Comparison of ENCODE assay signal across 7 mouse cellular contexts in genomic region chrX:158042255-158043056, GRCm38 (mm10). TPM values are rescaled to one million over a fixed set of nuclear protein-coding genes. Genes with fewer than 3 reads are reported as not detected.
DNase-seq lines count a peak whose midpoint lies in the region; ATAC-seq and TF ChIP-seq lines count a peak whose summit lies in the region.

No protein-coding gene starts in this region.

- peaks cover 34% of the 10 kb centered on the region for H3K27me3 ChIP-seq in megakaryocyte, embryonic 14.5 days (replicated peaks)
- H3K27me3 ChIP-seq in cerebellum, adult 2 months (ENCODE audit: control insufficient read depth, insufficient read depth, low read length): no peaks in the 10 kb centered on the region
- H3K27me3 ChIP-seq in forebrain, embryonic 12.5 days: no peaks in the 10 kb centered on the region
- H3K27me3 ChIP-seq in kidney, embryonic 15.5 days: peaks cover 21% of the 10 kb centered on the region
- H3K27me3 ChIP-seq in midbrain, embryonic 12.5 days: no peaks in the 10 kb centered on the region

- 11% methylated on average over 45 of the region's 62 CpGs for WGBS in cerebellum, adult 2 months
- WGBS in forebrain, embryonic 12.5 days: 22% methylated on average over 41 of the region's 62 CpGs
- 23% methylated on average over 62 of the region's 62 CpGs for WGBS in kidney, embryonic 15.5 days
- 21% methylated on average over 57 of the region's 62 CpGs for WGBS in midbrain, embryonic 12.5 days

- peak overlapping the region; percentile 97 for H3K27ac ChIP-seq in cerebellum, adult 2 months (ENCODE audit: insufficient read depth, low read length)
- H3K27ac ChIP-seq in forebrain, embryonic 12.5 days: peak overlapping the region; percentile 36; the same call in 1 of the 2 replicates
- H3K27ac ChIP-seq in kidney, embryonic 15.5 days: no peak overlapping the region
- H3K27ac ChIP-seq in midbrain, embryonic 12.5 days (replicated peaks): peak overlapping the region; percentile 72

- peak; percentile 54 to 72 for DNase-seq in cerebellum, adult 2 months
- DNase-seq in T-cell, adult 2 months (ENCODE audit: low spot score): no peak

- H3K4me1 ChIP-seq in megakaryocyte, embryonic 14.5 days: peaks cover 10% of the 10 kb centered on the region
- H3K4me1 ChIP-seq in cerebellum, adult 2 months (ENCODE audit: control insufficient read depth, insufficient read depth, low read length): no peaks in the 10 kb centered on the region
- no peaks in the 10 kb centered on the region for H3K4me1 ChIP-seq in forebrain, embryonic 12.5 days
- H3K4me1 ChIP-seq in kidney, embryonic 15.5 days: 0 out of 2 replicates have a peak, but pooled peaks cover 2% of the 10 kb centered on the region
- H3K4me1 ChIP-seq in midbrain, embryonic 12.5 days: no peaks in the 10 kb centered on the region

- no peak for ATAC-seq in megakaryocyte, adult 5-6 weeks (ENCODE audit: poor library complexity, severe bottlenecking)
- peak; percentile 55 for ATAC-seq in forebrain, embryonic 12.5 days (ENCODE audit: low FRiP score)
- peak; percentile 69 for ATAC-seq in kidney, embryonic 15.5 days (replicated peaks; ENCODE audit: low FRiP score)
- ATAC-seq in midbrain, embryonic 12.5 days (ENCODE audit: low FRiP score, low read depth): peak; percentile 62

- TF ChIP-seq POLR2A in cerebellum, adult 2 months (IDR thresholded peaks at IDR 0.05; ENCODE audit: borderline replicate concordance, insufficient read depth, low read length): 0 out of 2 replicates have a peak, but pooled peaks have one; percentile 18

- peak overlapping the region; percentile 58 for H3K4me2 ChIP-seq in forebrain, embryonic 12.5 days
- H3K4me2 ChIP-seq in kidney, embryonic 15.5 days: peak overlapping the region; percentile 75
- peak overlapping the region; percentile 59 for H3K4me2 ChIP-seq in midbrain, embryonic 12.5 days (replicated peaks)

- H3K4me3 ChIP-seq in megakaryocyte, embryonic 14.5 days (replicated peaks): peak overlapping the region; percentile 86
- peak overlapping the region; percentile 83 for H3K4me3 ChIP-seq in cerebellum, adult 2 months (replicated peaks; ENCODE audit: insufficient read depth, low read depth, low read length)
- peak overlapping the region; percentile 58 for H3K4me3 ChIP-seq in forebrain, embryonic 12.5 days (replicated peaks)
- H3K4me3 ChIP-seq in kidney, embryonic 15.5 days (replicated peaks): peak overlapping the region; percentile 58
- H3K4me3 ChIP-seq in midbrain, embryonic 12.5 days: peak overlapping the region; percentile 61

- H3K36me3 ChIP-seq in megakaryocyte, embryonic 14.5 days (replicated peaks; ENCODE audit: low read length): no peaks in the 10 kb centered on the region
- H3K36me3 ChIP-seq in forebrain, embryonic 12.5 days (replicated peaks): no peaks in the 10 kb centered on the region
- no peaks in the 10 kb centered on the region for H3K36me3 ChIP-seq in kidney, embryonic 15.5 days
- no peaks in the 10 kb centered on the region for H3K36me3 ChIP-seq in midbrain, embryonic 12.5 days

- H3K9me3 ChIP-seq in megakaryocyte, embryonic 14.5 days: peaks cover 17% of the 10 kb centered on the region
- H3K9me3 ChIP-seq in forebrain, embryonic 12.5 days: no peaks in the 10 kb centered on the region
- H3K9me3 ChIP-seq in kidney, embryonic 15.5 days (replicated peaks): no peaks in the 10 kb centered on the region
- no peaks in the 10 kb centered on the region for H3K9me3 ChIP-seq in midbrain, embryonic 12.5 days

- peak overlapping the region; percentile 65 for H3K9ac ChIP-seq in forebrain, embryonic 12.5 days
- H3K9ac ChIP-seq in kidney, embryonic 15.5 days: peak overlapping the region; percentile 38; the same call in 1 of the 2 replicates
- H3K9ac ChIP-seq in midbrain, embryonic 12.5 days (replicated peaks): peak overlapping the region; percentile 73

- no peak for TF ChIP-seq CTCF in cerebellum, adult 2 months (IDR thresholded peaks at IDR 0.05; ENCODE audit: borderline replicate concordance, insufficient read depth, low read depth, low read length)

RNA-seq across cellular contexts. Expression of gene Cnksr2, which starts 0.6 kb away (rescaled TPM):
- not detected in 2 replicates for polyA plus RNA-seq in megakaryocyte, embryonic 14.5 days (2012; ENCODE audit: insufficient read depth, low replicate concordance)
- not detected in 2 replicates for total RNA-seq in megakaryocyte, adult 5-6 weeks (2015)
- total RNA-seq in megakaryocyte, adult 5-6 weeks (2017): not detected in 2 replicates
- polyA plus RNA-seq in cerebellum, adult 2 months (2012; rRNA removed): 29.8 and 35.6 TPM in 2 replicates
- 6.2 TPM in 2 replicates for polyA plus RNA-seq in forebrain, embryonic 12.5 days (2016; fragmentation: Nextera tagmentation; extraction: Ambion mirVana)
- 1.3 and 1.7 TPM in 2 replicates for polyA plus RNA-seq in kidney, embryonic 15.5 days (2015; fragmentation: Nextera tagmentation; extraction: Ambion mirVana)
- polyA plus RNA-seq in midbrain, embryonic 12.5 days (2016; fragmentation: Nextera tagmentation; extraction: Ambion mirVana): 6.9 and 7.0 TPM in 2 replicates
